Mouse (Mus musculus) kidney, adult 18-20 months (tissue): ENCODE data around the gene Olfr399.

Experiments
- DNase-seq: peaks from one replicate; pipeline ENCODE4 v3.0.0; 2021

Gene Olfr399

DNA sequence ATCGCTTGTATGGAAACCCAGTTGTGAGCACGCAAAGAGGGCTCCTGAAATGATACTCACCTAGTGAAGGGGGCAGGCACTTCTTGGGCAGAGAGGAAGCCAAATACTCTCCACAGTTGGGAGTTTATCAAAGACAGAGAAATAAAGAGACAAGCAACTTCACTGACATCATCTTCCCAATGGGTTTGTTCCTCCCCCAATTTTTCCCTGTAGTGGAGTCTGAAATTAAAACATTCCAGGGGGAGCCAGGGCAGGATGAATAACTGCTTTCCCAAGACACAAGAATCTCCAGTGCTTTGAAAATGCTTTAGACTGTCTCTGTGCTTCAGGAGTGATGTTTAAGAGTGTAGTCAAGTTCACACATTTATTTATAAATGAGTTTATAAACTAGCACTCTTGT is at the start of gene Olfr399, which contains the start of gene Olfr139:
Olfr399 (minus strand) TSS at position 165 of the 400 bp plus-strand sequence.
Olfr139 (minus strand) TSS at position 101 of the 400 bp plus-strand sequence.
- DNase-seq = no peak

- DNase-seq = no peak
Observed at GRCm38 (mm10) chr11:74105066-74105465, 48.7 kb upstream of the Olfr399 start.

- DNase-seq = no peak
Observed at GRCm38 (mm10) chr11:74101507-74101906, 45.1 kb upstream of the Olfr399 start.

DNA sequence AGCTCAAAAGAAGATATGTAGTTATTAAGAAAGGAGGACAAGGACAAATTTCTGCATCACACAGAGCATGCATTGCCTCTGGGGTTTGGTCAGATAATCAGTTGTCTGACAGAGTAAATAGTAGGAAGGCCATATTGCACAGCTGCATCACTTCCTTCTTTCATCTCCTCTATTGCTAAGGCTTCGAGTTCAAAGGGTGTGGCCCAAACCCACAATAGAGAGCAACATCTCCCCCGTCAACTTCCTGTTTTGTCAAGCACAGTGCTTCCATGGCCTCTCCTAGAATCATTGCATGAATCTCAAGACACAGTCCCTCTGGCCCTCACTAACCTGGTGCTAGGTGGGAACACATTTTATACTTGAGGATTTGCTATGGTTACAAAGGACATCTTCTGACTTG is 44.3 kb upstream of the Olfr399 start:
- DNase-seq = no peak

- no peak for DNase-seq
Observed at GRCm38 (mm10) chr11:74069655-74070054, 13.2 kb upstream of the Olfr399 start, which contains the start of gene Zfp616. Zfp616 (plus strand) TSS chr11:74069955.

- DNase-seq = no peak
Observed at GRCm38 (mm10) chr11:74051347-74051746, 5.1 kb downstream of the Olfr399 start.
